Mouse (Mus musculus): ENCODE data around the gene Capg. TPM values are rescaled to one million over a fixed set of nuclear protein-coding genes. Genes with fewer than 3 reads are reported as not detected.
A peak's percentile ranks its signal among the peaks of the same experiment; 100 is the strongest.

Capg gene
- polyA plus RNA-seq (2015; fragmentation: Nextera tagmentation; extraction: Ambion mirVana): 20.4 and 23.8 TPM in 2 replicates

- 0 out of 2 replicates have a peak, but pooled peaks have one; percentile 41 for ATAC-seq (ENCODE audit: insufficient read depth)
- WGBS (ENCODE audit: insufficient replicate concordance): 3% methylated on average over 23 of the region's 23 CpGs
Observed at GRCm38 (mm10) chr6:72544283-72544987, at the start of gene Capg. TSS of gene Capg (plus strand) at chr6:72544391.

GRCm38 (mm10) chr6:72498950-72499349 lies 45.2 kb upstream of the Capg start:
- Histone ChIP-seq H3K36me3 (replicated peaks) (no peaks in the 10 kb centered on the region), H3K4me3 (replicated peaks) (no peak overlapping the region), H3K9me3 (replicated peaks) (no peaks in the 10 kb centered on the region), H3K27ac (replicated peaks) (no peak overlapping the region), H3K4me1 (replicated peaks) (no peaks in the 10 kb centered on the region), H3K4me2 (no peak overlapping the region), H3K27me3 (peaks cover 5% of the 10 kb centered on the region; the same call in 1 of the 2 replicates), H3K9ac (no peak overlapping the region)
- ATAC-seq (ENCODE audit: insufficient read depth): no peak
- WGBS (ENCODE audit: insufficient replicate concordance): 53% methylated on average over 5 of the region's 5 CpGs

More at GRCm38 (mm10) chr6:72544283-72544987, at the start of gene Capg:
- peak within 1 kb of the TSS; percentile 71 for H3K4me2 ChIP-seq
- peak within 1 kb of the TSS; percentile 51 for H3K4me3 ChIP-seq (replicated peaks)
- no peaks in the 10 kb centered on the region for H3K9me3 ChIP-seq (replicated peaks)
- peak within 1 kb of the TSS; percentile 70 for H3K27ac ChIP-seq (replicated peaks)
- no peaks in the 10 kb centered on the region for H3K36me3 ChIP-seq (replicated peaks)
- H3K27me3 ChIP-seq: no peaks in the 10 kb centered on the region
- H3K4me1 ChIP-seq (replicated peaks): peaks cover 35% of the 10 kb centered on the region
- peak within 1 kb of the TSS; percentile 47 for H3K9ac ChIP-seq

DNA sequence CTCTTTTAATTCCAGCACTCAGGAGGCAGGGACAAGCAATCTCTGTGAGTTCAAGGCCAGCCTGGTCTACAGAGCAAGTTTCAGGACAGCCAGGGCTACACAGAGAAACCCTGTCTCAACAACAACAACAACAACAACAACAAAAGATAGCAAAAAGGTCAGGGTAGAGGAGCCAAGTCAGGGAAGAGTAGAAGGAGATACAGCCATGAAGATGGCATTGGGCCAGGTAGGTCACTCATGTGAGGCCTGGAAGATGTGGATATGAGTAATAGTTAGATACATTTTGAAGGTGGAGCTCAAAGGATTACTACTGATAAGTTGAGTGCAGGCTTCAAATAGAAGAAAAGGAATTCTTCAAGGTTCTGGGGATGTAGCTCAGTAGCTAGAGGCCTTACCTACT lies 40.9 kb upstream of the Capg start:
- no peak overlapping the region for H3K9ac ChIP-seq
- ATAC-seq (ENCODE audit: insufficient read depth): no peak
- no peaks in the 10 kb centered on the region for H3K36me3 ChIP-seq (replicated peaks)
- H3K4me2 ChIP-seq: no peak overlapping the region
- H3K27me3 ChIP-seq: no peaks in the 10 kb centered on the region
- H3K27ac ChIP-seq (replicated peaks): no peak overlapping the region
- H3K4me1 ChIP-seq (replicated peaks): no peaks in the 10 kb centered on the region
- no peaks in the 10 kb centered on the region for H3K9me3 ChIP-seq (replicated peaks)
- H3K4me3 ChIP-seq (replicated peaks): no peak overlapping the region

DNA sequence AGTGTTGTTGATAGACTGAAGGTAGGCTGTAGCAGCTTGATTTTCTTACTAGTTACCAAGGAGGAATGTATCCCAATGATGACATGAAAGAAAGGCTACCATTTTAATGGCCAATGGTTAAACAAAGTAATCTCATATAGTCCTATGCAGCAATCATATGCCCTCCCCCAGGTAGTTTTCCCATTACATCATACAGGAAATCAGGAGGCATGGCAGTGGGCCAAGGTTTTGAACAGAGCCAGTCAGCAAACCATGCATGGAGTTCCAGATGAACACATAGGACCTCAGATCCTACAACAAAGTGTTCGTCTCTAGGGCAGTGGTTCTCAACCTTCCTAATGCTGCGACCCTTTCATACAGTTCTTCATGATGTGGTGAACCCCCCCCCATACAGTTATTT lies 40.3 kb upstream of the Capg start:
- Histone ChIP-seq H3K4me1 (replicated peaks) (no peaks in the 10 kb centered on the region), H3K27me3 (no peaks in the 10 kb centered on the region), H3K36me3 (replicated peaks) (no peaks in the 10 kb centered on the region), H3K4me3 (replicated peaks) (no peak overlapping the region), H3K9ac (no peak overlapping the region), H3K4me2 (no peak overlapping the region), H3K9me3 (replicated peaks) (no peaks in the 10 kb centered on the region), H3K27ac (replicated peaks) (no peak overlapping the region)
- ATAC-seq (ENCODE audit: insufficient read depth): no peak
- 56% methylated on average over 2 of the region's 2 CpGs for WGBS (ENCODE audit: insufficient replicate concordance)

DNA sequence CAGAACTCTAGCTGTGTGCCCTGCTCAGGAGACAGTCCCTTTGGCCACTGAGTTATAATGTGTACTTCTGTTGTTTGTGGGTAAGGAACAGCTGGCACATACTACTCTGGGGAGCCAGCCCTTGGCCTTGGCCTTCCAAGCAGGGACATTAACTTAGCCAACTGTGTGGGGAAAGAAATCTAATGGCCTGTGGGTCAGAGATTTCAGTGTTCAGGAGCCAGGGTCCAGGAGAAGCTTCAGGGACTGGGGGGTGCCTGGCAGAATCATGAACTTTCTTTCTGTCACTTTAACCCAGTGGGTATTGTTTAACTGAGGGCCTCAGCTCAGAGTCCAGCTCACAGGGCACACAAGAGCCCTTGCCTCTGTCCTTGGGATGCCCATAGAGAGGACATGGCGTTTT lies 38.1 kb upstream of the Capg start:
- Histone ChIP-seq H3K4me3 (replicated peaks) (no peak overlapping the region), H3K27me3 (no peaks in the 10 kb centered on the region), H3K9me3 (replicated peaks) (no peaks in the 10 kb centered on the region), H3K27ac (replicated peaks) (no peak overlapping the region), H3K36me3 (replicated peaks) (no peaks in the 10 kb centered on the region), H3K4me2 (no peak overlapping the region), H3K9ac (no peak overlapping the region), H3K4me1 (replicated peaks) (peaks cover 4% of the 10 kb centered on the region)
- 66% methylated on average over 1 of the region's 1 CpGs for WGBS (ENCODE audit: insufficient replicate concordance)
- no peak for ATAC-seq (ENCODE audit: insufficient read depth)

DNA sequence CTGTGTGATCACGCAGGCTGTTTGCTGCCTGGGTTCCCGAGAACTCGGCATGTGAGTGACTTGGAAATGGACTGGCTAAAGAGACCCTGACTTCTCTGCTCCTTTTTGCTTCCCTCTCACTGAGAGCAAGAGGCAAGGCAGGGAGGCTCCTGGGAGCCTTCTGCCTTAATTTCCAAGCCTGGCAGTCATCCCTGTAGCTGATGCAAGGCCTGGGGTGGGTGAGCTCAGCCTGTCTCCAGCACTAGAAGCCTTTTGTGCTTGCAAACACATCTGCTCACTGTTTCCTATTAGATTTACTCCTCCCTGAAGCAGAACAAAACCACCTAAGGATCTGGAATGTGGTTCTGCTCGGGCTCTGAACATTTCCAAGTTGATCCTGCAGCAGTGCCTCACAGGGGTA lies 35.6 kb upstream of the Capg start:
- no peak overlapping the region for H3K4me2 ChIP-seq

GRCm38 (mm10) chr6:72509872-72510435 lies 34.2 kb upstream of the Capg start:
- H3K27ac ChIP-seq (replicated peaks): no peak overlapping the region
- H3K4me3 ChIP-seq (replicated peaks): no peak overlapping the region
- H3K4me1 ChIP-seq (replicated peaks): peaks cover 29% of the 10 kb centered on the region
- H3K4me2 ChIP-seq: no peak overlapping the region
- no peak overlapping the region for H3K9ac ChIP-seq
- H3K36me3 ChIP-seq (replicated peaks): no peaks in the 10 kb centered on the region
- H3K27me3 ChIP-seq: no peaks in the 10 kb centered on the region
- H3K9me3 ChIP-seq (replicated peaks): no peaks in the 10 kb centered on the region
- ATAC-seq (ENCODE audit: insufficient read depth): no peak
- WGBS (ENCODE audit: insufficient replicate concordance): 57% methylated on average over 2 of the region's 2 CpGs

More for the DNA sequence above, 35.6 kb upstream of the Capg start:
- Histone ChIP-seq H3K9me3 (replicated peaks) (no peaks in the 10 kb centered on the region), H3K9ac (no peak overlapping the region), H3K4me1 (replicated peaks) (peaks cover 27% of the 10 kb centered on the region), H3K4me3 (replicated peaks) (no peak overlapping the region), H3K36me3 (replicated peaks) (no peaks in the 10 kb centered on the region), H3K27ac (replicated peaks) (no peak overlapping the region), H3K27me3 (no peaks in the 10 kb centered on the region)
- 77% methylated on average over 4 of the region's 4 CpGs for WGBS (ENCODE audit: insufficient replicate concordance)
- no peak for ATAC-seq (ENCODE audit: insufficient read depth)

DNA sequence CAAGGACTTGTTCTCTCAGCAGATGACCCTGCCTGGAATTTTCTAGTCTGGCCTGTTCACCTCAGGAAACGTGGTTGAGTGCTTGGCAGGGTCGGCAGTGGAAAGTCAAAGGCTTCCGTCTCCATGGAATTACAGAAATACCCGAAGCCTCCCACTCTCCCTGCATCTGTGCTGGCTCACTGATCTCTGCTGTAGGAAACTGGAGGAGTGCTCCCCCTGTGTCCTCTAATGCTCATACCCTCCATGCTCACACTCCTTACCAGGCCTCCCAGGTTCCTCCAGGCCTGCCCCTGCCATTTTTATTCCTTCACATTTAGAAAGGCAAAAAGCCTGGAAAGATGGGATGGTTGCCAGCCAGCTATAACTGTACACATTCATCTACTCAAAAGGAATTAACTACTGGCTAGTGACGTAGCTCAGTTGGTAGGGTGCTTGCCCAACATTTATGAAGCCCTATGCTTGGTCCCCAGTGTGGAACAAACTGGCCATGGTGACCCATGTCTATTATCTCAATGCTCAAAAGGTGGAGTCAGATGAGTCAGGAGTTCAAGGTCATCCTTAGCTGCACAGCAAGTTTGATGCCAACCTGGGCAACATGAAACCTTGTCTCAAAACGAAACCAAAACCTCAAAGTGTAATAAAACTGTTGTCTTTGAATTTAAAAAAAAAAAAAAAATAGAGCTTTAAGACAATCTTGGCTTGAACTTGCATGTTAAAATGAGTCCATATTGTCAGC lies 33.3 kb upstream of the Capg start:
- Histone ChIP-seq H3K9ac (no peak overlapping the region), H3K4me3 (replicated peaks) (no peak overlapping the region), H3K9me3 (replicated peaks) (no peaks in the 10 kb centered on the region), H3K4me1 (replicated peaks) (peaks cover 29% of the 10 kb centered on the region), H3K36me3 (replicated peaks) (no peaks in the 10 kb centered on the region), H3K27ac (replicated peaks) (no peak overlapping the region), H3K27me3 (no peaks in the 10 kb centered on the region), H3K4me2 (no peak overlapping the region)
- no peak for ATAC-seq (ENCODE audit: insufficient read depth)
- WGBS (ENCODE audit: insufficient replicate concordance): 69% methylated on average over 6 of the region's 6 CpGs

DNA sequence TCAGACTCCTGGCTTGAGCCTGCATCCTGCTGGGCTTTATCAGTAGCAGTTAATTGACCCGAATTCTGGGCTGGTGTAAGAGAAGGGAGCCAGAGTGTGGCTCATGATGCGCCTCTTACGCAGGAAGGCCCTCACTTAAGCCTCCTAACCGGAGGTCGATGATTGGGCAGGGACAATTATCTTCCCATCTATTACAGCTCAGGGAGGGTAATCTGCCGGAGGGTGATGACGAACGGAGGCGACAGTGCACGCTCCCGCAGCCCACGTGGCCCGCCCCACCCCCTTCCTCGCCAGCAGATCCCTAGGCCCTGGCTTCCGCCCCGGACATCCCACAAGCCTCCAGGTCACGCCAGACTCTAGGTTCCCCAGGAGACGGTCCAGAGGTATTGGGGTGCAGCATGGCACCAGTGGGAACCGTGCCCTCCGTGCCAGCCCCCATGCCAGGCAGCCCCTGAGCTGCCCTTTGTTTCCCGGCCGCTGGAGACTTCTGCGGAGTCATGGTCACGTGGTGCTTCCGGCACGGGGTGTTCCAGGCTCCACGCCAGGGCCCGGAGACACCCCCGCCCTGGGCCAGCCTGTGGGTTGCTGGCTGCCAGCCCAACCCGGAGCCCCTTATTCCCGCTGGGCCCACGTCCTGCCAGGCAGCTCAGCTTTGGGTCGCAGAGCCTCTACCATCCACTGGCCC lies 31.7 kb upstream of the Capg start:
- H3K9me3 ChIP-seq (replicated peaks): no peaks in the 10 kb centered on the region
- no peaks in the 10 kb centered on the region for H3K27me3 ChIP-seq
- WGBS (ENCODE audit: insufficient replicate concordance): 3% methylated on average over 33 of the region's 33 CpGs
- H3K9ac ChIP-seq: peak overlapping the region; percentile 43
- peak overlapping the region; percentile 87 for H3K4me2 ChIP-seq
- peak overlapping the region; percentile 62 for H3K27ac ChIP-seq (replicated peaks)
- ATAC-seq (ENCODE audit: insufficient read depth): peak; percentile 88
- peak overlapping the region; percentile 56 for H3K4me3 ChIP-seq (replicated peaks)
- no peaks in the 10 kb centered on the region for H3K36me3 ChIP-seq (replicated peaks)
- H3K4me1 ChIP-seq (replicated peaks): peaks cover 29% of the 10 kb centered on the region

- H3K27ac ChIP-seq (replicated peaks): peak overlapping the region; percentile 62
- peak overlapping the region; percentile 56 for H3K4me3 ChIP-seq (replicated peaks)
- WGBS (ENCODE audit: insufficient replicate concordance): 46% methylated on average over 7 of the region's 7 CpGs
- no peaks in the 10 kb centered on the region for H3K27me3 ChIP-seq
- no peak for ATAC-seq (ENCODE audit: insufficient read depth)
- no peaks in the 10 kb centered on the region for H3K9me3 ChIP-seq (replicated peaks)
- peak overlapping the region; percentile 43 for H3K9ac ChIP-seq
- H3K4me2 ChIP-seq: peak overlapping the region; percentile 87
- peaks cover 29% of the 10 kb centered on the region for H3K4me1 ChIP-seq (replicated peaks)
- no peaks in the 10 kb centered on the region for H3K36me3 ChIP-seq (replicated peaks)
Observed at GRCm38 (mm10) chr6:72513071-72513440, 31.1 kb upstream of the Capg start.

GRCm38 (mm10) chr6:72515644-72516043 lies 28.5 kb upstream of the Capg start:
- Histone ChIP-seq H3K4me3 (replicated peaks) (no peak overlapping the region), H3K36me3 (replicated peaks) (no peaks in the 10 kb centered on the region), H3K4me2 (no peak overlapping the region), H3K9me3 (replicated peaks) (no peaks in the 10 kb centered on the region), H3K4me1 (replicated peaks) (peaks cover 29% of the 10 kb centered on the region), H3K27me3 (no peaks in the 10 kb centered on the region; the same call in 1 of the 2 replicates), H3K27ac (replicated peaks) (no peak overlapping the region), H3K9ac (no peak overlapping the region)
- ATAC-seq (ENCODE audit: insufficient read depth): no peak
- 81% methylated on average over 6 of the region's 6 CpGs for WGBS (ENCODE audit: insufficient replicate concordance)
